Mouse (Mus musculus) right cerebral cortex, postnatal 25 days (tissue): ENCODE data around the gene Kcnip1.
A peak's percentile ranks its signal among the peaks of the same experiment; 100 is the strongest.

Source experiments
- DNase-seq: peaks from one replicate; pipeline ENCODE4 v3.0.0; 2022

The Kcnip1 gene

DNA sequence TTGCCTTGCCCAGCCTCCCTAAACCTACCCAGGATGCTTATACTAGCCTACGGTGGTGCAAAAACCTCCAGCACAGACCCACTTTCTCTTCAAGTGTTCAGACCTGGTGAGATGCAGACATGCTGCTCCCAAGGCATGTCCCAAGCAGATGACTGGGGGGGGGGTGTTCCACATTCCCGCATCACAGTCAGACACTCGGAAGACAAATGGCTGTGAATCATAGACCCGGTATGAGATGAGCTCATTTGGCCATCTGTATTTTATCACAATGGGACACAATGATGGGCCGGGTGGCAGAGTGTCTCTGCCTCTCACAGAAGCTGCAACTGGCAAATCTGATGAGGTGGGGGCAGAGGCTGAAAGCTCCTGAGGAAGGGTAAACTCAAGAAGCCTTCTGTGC is 244.2 kb downstream of the Kcnip1 start:
- no peak for DNase-seq

DNA sequence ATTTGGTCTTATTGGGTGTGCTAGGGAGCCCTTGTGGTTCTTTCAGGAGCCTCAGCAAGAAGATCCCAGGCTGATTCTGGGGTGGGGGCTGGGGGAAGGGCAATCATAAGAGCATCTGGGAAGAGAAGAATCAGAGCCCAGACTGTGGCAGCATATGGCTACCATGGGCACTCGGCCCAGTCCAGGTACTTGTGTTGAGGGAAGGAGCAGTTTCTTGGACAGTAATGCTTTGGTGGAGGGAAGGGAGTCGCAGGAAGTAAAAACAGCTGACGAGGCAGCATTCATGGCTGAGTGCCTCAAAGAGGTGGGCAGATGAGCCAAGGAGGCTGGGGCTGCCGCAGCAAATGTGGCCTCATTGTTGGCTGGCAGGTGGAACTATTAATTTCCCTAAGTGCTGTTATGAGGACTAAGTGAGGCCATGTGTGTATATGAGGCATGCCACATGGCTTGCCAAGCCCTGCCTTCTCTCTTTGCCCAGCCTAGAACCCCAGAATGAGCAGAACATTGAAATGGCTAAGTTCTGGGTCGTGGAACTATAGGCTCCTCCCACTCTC is 245.5 kb downstream of the Kcnip1 start:
- peak; percentile 57 for DNase-seq

DNA sequence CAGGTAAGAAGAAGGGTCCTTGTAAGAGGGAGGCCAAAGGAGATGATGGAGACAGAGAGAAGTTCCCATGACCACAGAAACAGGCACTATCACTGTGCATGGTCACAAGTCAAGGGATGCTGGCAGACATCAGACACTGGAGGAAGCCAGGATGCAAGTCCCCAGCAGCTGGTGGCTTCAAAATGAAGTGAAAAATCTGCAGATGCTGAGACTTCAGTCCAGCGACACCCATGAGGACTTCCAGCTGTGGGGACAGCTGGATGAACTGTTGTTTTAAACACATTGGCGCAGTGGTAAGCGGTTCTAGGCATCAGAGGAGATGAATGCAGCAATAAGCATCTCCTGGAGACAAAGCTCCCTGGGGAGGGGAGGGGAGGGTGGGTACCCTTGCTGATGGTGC is 246.6 kb downstream of the Kcnip1 start:
- no peak for DNase-seq

DNA sequence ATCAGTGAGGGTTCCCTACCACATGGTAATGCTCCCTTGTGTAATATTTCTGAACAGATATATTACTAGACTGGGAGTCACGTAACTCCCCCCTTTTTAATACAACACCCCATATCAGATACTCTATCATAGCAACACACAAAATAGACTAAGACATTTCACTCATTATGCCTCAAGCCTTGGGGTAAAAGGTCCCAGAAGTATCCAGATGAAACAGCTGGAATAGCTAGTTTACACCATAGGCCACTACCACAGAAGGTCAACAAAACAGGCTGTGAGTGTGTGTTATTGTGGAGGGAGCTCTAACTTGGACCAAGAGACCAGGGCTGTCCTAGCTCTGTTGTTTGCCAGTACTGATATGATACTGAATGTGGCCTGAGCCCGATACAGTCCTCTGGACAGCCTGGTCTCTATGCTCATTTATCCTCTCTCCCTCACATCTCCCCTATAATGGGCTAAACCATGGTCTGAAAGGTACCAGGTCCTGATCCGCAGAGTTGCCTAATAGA is 247.1 kb downstream of the Kcnip1 start:
- DNase-seq, result no peak

DNA sequence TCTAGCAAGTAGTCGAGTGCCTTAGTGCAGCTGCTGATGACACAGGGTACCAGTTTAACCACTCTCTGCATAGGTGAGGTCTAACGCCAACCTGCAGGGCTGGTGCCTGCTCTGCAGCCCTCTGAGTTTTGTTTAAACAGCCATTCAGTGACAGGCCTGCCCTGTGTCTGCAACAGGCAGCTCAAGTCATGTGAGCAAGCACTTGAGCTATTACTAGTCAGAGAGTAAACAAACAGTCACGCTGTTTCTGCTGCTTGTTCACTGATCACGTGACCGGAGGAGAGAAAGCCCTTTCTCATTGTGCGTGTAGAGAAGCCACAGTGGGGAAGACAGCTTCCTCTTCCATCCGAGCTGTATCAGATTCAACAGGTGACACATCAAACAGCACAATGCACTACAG is 248.5 kb downstream of the Kcnip1 start:
- DNase-seq, result no peak

DNA sequence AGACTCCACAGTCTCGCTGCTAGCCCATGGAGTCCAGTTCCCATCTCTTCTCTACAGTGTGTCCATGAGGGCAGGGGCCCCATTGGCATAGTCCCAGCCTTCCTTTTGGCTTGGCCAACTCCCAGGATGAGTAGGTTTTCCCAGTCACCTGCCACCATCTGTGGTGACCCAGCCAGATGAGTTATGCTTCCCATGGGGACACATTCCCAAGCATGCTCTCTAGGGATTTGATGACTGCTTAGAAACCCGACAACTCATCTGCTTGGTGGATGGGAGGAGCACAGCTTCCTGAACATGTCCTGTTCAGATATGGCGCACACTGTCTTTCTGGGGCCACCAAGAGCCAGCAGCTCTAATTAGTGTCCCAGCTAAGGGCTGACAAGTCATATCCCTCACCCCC is 252.8 kb downstream of the Kcnip1 start:
- DNase-seq, result no peak

DNA sequence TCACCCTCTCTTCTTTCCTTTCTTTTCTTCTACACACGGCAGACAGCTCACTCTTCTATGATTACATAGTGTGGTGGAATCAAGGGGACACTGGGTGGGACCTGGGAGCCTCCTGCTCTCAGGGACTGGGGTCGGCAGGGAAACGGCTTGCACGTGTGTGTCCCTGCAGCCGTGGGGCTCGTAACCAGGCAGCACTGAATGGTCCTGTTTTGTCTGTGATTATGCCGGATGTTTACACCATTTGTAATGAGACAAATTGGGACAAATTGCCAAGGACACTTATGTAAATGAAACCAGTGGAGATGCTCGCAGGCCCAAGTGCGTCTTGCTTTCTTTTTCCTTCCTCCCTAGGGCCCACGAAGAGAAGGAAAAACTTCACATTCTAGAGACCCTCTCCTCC is 256.5 kb downstream of the Kcnip1 start:
- DNase-seq, result no peak

DNA sequence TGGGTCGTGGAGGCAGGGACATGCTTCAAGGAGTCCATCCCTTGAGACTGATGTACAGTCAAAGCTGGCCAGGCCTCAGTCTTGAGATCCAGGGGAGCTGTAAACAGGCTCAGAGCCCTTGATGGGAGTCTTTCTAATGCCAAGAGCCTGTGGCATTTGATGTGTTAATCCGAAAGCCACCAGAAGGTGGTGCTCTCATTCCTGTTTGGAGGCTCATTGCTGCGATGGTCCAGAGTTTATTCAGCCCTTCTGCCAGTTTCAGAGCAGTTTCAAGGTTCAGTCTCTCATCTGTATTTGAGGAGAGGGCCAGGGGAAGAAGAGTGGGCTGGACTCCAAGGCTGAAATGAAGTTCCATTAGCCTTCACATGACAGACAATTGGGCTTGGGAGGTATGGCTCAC is 259.7 kb downstream of the Kcnip1 start:
- DNase-seq, result peak; percentile 65

DNA sequence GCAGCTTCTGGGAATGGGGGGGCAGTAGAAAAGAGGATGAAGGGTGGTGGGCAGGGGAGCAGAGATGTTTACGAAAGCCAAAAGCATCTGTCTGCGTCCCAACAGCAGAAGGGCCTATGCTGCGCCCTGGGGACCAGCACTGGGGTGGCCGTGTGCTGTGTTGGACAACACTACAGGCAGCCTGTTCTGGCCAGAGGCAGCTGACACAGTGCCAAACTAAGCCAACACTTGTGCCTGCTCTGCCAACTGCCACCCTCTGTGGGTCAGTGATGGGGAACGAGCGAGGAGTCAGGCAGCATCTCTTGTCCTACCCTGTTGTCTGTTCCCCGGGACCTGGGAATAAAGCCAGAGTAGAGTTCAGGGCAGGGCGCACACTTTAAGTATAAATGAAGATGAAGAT is 260.6 kb downstream of the Kcnip1 start:
- no peak for DNase-seq

DNA sequence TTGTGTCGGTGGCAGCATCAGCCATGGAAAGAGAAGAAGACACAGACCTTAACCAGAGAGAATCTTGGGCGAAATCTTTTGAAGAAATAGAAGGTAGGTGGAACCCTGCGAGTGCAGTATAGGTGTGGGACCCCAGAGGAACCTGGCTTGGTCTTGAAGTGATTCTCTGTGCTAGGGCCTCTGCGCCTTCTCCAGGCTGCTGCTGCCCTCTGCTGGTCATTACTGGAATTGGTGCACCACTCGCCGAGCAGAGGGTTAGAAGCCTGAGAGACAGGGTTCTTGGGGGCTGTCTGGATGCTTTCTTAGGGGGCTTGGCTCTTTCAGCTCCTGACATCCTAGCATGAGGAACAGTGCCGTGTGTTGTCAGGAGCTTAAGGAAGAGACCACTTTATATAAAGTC is 271.7 kb downstream of the Kcnip1 start:
- peak; percentile 58 for DNase-seq

DNA sequence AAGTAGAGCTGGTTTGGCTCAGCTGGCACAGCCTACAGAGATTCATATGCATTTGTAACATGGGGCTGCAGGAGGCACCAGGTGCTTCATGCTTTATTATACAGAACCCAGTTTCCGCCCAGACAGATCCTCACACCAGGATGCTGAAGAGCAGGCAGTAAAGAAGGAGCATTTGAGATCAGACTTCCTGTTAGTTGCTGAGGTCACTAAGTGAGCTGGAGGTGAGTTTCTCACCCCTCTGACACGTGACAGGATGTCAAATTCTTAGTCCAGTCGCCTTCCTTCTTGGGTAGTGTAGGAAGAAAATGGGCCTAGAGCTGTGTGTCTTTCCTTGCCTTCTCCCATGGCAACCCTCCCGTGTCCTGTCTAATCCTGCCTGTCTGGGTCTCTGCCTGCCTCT is 286.2 kb downstream of the Kcnip1 start:
- DNase-seq, result no peak

DNA sequence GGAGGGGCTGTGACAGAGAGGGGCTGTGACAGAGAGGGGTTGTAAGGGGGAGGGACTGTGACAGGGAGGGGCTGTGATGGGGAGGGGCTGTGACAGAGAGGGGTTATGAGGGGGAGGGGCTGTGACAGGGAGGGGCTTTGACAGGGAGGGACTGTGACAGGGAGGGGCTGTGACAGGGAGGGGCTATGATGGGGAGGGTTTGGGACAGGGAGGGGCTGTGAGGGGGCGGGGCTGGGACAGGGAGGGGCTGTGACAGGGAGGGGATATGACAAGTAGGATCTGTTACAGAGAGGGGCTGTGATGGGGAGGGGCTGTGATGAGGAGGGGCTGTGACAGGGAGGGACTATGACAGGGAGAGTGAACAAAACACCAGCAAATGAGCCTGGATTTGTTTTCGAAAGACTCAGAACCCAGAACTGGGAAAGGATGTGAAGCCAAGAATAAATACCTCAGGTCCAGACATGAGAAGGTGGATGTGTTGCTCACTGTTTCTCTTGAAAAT is 290.9 kb downstream of the Kcnip1 start:
- no peak for DNase-seq

DNA sequence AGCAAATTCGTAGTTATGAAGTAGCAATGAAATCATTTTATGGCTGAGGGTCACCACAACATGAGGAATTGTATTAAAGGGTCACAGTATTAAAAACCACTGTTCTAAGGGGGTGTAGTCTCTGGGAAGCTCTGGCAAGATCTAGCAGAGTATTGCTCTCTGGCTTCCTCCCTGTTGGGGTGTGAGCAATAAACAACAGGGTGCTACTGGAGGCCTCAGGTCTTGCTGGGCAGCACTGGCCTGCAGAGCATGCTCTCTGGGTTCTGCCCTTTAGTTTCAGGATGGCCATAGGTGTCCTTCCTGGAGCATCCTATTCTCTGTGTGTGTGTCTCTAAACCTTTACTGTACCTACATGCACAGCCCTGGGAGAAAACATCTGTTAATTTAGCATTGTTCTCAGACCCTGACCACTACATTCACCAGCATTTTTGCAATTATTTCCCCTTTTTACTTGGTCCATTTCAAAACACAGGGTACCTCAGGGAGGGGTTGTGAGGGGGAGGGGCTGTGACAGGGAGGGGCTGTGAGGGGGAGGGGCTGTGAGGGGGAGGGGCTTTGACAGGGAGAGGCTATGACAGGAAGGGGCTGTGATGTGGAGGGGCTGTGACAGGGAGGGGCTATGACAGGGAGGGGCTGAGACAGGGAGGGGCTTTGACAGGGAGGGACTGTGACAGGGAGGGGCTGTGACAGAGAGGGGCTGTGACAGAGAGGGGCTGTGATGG is 291.6 kb downstream of the Kcnip1 start:
- no peak for DNase-seq

DNA sequence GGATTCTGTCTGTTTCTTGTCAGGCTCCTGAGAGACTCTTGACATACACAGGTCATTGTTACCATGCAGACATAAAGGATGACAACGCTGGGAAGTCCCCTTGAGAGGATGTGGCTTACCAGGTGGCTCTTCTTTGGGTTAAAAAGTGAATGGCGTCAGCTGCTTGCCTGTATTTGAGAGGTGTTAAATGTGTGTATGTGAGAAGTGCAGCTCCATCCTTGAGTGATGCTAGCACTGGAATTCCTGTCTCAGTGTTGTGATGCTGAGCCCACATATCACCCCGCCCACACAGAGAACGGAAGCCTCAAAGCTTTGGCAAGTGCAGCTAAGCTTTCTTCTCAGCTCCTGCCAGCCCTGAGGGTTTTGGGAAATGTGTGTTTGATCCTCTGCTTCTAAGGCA is 292.2 kb downstream of the Kcnip1 start:
- peak; percentile 77 for DNase-seq

DNA sequence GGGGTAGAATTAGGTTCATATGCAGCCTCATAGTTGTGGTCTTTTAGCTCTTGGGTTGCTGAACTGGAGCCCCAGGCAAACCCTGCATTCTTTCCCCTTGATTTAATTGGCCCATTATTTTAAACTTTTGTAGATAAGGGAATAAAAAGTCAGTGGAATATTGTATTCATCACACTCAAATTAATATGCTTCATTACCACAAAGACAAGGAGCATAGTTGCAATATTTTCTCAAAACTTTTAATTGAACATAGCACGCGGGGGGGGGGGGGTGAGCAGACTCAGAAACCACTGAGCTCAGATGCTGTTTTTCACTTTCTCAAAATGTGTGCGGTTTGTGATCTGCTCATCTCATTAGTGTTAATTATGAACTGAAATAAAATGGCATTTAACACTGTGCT is 302.8 kb downstream of the Kcnip1 start:
- DNase-seq, result no peak

DNA sequence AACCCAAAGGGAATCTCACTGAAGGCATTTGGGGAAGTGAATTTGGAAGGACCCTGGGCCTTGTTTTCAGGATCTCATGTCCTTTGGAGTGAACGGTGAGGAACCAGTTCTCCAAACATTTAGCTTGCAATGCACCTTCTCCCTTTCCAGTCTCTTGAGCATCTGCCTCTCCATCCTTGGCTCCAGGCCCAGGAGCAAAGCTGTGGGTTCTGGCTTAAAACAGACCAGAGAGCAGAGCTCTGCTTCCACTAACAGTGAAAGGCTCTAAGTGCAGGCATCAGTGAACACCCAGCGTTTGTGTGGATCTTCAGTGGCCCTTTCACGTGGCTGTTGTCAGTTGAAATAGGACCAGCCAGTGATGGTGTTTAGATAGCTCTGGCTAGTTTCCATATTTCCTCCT is 307.0 kb downstream of the Kcnip1 start:
- peak; percentile 53 for DNase-seq

DNA sequence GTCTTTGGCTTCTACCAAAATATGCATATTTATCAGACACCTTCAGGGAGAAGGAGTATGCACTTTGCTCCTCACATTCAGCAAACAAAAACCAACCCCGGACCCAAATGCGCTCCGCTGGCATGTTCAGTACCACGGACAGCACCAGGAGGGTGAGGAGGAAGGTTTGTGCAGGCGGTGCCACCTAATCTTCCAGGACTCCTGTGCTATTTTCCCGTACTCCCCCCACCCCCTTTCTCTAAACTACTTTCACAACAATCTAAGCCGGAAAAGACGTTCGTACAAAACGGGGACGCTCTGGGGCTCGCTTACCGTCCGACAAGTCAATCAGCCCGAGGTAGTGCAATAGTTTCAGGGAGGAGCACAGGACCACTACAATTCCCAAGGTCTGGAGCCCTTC is 312.8 kb downstream of the Kcnip1 start:
- DNase-seq, result no peak

DNA sequence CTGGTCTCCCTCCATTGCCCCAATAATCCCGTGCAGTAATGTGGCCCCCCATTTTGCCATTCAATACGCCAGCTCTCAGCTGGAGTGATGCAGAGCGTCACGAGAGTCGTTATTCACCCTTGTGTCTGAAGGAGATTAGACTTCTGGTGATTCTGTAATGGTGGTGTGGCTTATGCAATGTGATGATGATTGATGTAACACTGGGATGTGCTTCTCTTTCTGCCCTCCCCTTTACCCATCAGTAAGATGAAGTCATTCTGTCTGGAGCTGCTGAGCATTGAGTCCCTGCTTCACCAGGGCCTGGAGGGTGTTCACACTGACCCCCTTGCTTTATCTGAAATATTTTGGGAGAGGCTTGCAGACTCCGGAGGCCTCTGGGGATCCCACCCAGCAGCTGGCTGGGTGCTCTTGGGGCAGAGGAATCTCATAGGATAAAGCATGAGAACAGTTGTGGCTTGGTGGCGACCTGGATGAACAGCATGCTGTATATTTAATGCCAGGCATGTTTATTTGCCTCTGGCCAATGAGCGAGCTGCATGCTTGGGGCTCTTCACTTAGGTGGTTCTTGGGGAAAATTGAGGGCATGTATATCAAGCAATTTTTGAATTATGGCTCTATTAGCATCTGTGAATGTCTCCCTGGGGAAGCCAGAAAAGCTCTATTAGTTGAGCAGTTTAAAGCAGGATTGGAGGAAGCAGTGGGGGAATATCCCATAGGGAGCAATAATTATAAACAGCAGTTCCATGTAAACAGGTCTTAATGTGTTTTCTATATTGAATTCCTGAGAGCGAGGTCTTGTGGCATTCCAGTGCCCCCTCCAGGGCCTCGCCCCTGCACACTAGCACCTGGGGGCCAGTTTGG is 322.6 kb downstream of the Kcnip1 start:
- no peak for DNase-seq

DNA sequence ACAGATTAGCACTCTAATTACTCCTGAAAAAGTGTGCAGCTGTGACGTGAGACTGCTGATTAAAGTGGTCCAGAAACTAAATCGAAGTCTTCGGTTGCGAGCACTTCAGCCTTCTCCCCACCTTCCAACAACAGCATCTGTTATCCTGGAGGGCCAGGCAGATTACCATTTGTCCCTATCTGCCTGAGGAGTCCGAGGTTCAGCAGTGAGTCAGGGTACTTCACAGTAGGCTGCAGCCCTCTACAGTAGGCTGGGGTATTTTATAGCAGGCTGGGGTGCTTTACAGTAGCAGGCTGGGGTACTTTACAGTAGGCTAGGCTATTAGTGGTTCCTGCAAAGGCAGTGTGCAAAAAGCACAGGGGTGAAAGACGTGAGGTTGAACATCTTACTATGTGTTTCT is 324.6 kb downstream of the Kcnip1 start:
- no peak for DNase-seq

DNA sequence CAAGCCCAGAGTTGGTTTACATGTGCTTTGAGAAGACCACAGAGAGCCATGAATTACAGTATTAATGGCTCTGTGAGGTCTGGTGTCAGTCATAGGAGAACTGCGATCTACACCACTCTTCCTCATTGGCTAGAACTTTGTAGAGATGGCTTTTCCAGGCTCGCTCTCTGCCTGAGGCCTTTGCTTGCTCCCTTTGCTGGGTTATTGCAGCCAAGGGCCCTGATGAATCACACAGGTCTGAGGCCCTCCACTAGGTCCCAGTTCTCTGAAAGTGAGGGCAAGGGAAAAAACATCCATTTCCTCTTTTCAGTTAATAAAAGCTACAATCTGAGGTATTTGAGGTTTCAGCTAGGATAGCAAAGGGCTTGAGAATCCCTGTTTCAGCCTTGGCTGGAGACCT is 329.4 kb downstream of the Kcnip1 start:
- no peak for DNase-seq

DNA sequence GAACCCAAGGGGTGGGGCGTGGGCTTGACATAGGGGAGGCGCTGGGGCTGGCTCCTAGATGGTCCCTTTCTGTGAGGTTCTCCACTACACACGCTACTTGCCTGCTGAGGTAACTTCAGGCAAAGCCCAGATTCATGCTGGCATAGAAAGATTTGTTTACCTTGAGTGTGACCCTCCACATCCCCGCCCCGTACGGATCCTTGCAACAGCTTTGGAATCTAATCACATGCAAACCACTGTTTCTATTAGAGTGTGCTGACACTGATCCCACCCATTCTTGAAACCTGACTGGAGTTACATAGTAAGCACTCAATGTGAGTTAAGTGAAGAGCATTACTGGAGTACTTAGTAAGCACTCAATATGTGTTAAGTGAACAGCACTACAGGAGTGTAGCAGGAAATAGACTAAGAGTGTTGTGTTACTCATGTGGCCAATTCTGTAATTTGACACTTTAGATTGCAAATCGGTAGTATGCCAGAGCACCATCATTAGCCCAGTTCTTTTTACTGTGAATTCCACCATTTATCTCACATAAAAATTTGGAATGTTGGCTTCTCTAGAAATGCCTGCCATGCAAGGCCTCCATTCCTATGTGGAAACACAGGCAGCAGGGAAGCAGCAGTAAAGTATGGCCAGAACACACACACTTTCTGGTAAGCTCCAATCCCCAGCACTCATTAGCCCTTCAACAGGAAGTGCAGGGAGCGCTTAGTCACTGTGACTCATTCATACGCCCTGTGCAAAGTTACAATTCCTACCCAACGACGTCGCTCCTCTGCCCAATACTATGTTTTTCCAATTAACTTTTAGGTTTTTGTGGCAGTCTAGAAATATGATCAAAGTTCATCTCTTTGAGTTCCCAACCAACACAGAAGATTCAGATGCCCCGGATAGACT is 332.7 kb downstream of the Kcnip1 start:
- DNase-seq, result no peak

DNA sequence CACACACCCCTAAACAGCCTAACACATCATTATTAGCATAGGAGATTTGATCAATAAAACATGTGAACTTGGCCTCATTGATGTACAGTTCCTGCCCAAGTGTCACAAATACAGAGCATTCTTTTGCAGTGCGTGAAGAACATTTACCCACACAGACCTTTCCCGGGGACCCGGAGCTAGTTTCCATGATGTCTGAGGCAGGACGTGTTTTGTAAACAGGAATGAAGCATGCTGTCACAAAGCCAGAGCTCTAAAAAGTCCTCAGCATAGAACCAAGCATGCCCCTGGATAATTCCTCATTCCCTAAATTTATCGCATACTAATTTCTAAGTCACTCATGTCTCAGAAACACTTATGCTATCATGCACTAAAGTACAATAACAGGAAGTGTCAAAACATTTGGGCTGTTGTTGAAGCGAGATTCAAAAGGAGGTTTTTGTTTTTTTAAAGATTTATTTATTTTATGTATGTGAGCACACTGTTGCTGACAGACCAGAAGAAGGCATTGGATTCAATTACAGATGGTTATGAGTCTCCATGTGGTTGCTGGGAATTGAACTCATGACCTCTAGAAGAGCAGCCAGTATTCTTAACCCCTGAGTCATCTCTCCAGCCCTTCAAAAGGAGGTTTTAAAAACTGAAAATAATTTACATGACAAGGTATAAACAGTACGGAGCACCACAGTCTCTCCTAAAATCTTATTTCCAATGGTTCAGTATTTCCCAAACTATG is 336.9 kb downstream of the Kcnip1 start:
- no peak for DNase-seq
